Mouse (Mus musculus) cortical plate, adult 2 months (tissue): Measurements from ENCODE around the gene Gm7271.

Source experiments
- CTCF ChIP-seq: fragments of 200-500 bp; IDR thresholded peaks from 2 replicates; pipeline ENCODE4 v1.5.1; 2011; ENCODE audit warnings: mild to moderate bottlenecking, control low read depth, low read length; ENCODE audit not compliant: insufficient read depth; ENCODE audit errors: extremely low read depth
- POLR2A ChIP-seq: fragments of 200-500 bp; IDR thresholded peaks from 2 replicates; pipeline ENCODE4 v1.6.1; 2011; ENCODE audit warnings: mild to moderate bottlenecking, low read length, control low read depth; ENCODE audit not compliant: insufficient read depth; ENCODE audit errors: extremely low read depth

DNA sequence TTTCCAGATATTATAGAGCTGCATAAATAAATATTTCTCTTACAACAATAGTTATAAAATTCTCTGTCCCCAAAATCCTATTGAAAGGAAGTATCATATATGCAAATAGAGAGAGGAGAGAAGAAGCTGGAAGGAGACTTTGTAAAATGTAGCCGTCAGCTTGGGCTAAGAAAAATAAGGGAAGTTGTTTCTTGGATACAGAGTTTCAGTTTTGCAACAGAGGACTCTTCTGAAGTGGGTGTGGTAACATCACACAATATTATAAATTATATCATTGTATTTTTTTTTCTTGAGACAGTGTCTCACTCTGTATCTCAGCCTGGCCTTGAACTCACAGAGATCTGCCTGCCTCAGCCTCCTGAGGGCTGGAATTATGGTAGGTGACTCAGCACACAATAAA is 38.6 kb downstream of the Gm7271 start:
- no peak for TF ChIP-seq POLR2A
- TF ChIP-seq CTCF, result no peak
